Mouse (Mus musculus): ENCODE data around the gene Rab25.
"Not testable (repeated sequence)": the region's sequence is repeated elsewhere in the genome, so short reads cannot be mapped to it uniquely, and the experiment has no call there.

Gene Rab25

GRCm38 (mm10) chr3:88548180-88548917, at the start of gene Rab25:
Rab25 (minus strand) TSS chr3:88548300.
- DNase-seq: no peak

- not testable (repeated sequence) for DNase-seq
Measured at GRCm38 (mm10) chr3:88596547-88596946, 48.4 kb upstream of the Rab25 start.

DNA sequence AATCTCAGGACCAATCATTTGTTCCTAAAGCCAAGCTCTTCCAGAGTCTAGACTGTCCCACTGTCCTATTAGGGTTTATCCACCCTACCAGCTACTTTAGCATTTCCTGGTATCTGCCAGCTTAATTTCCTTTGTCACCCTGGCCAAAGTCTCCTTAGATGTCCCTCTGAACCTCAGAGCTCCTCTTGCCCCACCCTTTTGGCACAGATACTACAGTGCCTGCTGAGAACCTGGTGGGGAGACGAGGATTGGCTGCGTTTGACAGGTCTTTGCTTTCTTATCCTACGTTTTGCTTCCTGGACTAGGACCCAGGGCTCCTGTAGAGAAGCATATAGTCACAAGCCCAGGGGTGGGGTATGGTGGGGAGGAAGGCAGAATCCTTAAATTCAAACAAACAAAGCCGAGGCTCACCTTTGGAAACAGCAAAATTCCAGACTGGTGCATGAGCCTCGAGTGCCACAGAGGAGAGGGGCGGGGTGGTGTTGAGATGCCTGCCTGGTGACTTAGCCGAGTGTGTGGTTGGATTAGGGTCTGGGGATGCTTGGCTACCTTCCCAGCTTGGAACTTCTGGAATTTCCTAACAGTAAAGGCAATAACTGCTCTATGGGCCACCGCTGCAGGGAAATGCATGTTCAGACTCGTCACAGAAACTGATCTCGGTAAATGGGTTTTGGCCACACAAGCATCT, 45.9 kb upstream of the Rab25 start:
- DNase-seq: no peak

GRCm38 (mm10) chr3:88592942-88593576, 45.0 kb upstream of the Rab25 start:
- peak; percentile 40 to 61 for DNase-seq

- DNase-seq: peak in 1 of 2 experiments; percentile 47
Measured at GRCm38 (mm10) chr3:88591950-88592731, 44.0 kb upstream of the Rab25 start.

DNA sequence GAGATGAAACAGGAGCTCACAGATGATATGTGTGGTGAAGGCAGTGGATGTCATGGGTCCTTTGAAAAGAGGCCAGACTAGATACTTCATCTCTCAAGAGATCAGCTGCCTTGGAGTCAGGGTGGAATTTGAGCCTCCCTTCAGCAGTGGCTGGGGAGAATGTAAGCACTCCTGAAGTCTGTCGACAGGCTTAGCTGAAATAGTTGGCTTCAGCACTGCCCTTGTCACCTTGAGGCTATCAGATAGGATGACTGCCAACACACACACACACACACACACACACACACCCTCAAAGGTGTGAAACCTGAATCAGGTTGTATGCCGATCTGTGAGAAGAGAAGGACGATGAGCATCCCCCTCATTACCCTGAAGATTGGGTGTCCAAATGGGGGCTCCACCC, 42.9 kb upstream of the Rab25 start:
- DNase-seq: no peak

- no peak for DNase-seq
Measured at GRCm38 (mm10) chr3:88590246-88590645, 42.1 kb upstream of the Rab25 start.

DNA sequence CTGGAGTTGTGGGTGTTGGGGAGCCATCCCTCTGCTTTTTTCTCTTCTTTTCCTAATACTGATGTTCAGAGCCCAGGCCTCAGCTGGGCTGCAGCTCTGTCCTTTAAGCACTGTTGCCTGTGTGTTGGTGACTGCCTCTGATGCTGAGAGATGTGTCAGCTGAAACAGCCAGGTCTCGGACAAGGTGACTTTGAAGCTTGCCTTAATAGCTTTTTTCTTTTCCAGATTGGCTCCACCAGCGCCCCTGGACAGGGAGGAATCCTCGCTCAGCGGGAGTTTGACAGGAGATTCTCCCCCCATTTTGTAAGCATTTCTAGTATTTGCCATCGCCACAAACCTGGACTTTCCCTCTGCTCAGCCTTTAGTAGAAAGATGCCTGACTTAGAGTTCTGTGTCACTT, 38.5 kb upstream of the Rab25 start:
- DNase-seq: no peak

DNA sequence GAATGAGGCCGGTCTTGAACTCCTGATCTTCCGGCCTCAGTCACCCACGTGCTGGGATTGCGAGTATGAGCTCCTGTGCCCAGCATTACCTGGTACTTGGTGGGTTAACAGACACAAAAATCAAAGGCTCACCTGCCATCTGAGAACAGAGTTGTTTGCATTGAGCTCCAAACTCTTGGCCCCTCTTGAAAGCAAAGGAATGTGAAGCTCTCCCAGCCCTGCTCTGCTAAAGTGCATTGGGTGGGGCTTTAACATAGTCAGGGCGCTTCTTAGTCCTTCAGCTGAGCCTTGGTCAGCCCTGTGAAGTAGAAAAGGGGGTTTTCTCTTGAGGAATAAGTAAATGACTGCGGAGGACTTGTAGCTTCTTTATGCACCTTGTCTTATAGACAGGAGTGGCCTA, 37.7 kb upstream of the Rab25 start:
- no peak for DNase-seq

GRCm38 (mm10) chr3:88579454-88580117, 31.5 kb upstream of the Rab25 start:
- peak; percentile 56 to 64 for DNase-seq

- DNase-seq: no peak
Measured at GRCm38 (mm10) chr3:88578498-88579424, 30.7 kb upstream of the Rab25 start.

DNA sequence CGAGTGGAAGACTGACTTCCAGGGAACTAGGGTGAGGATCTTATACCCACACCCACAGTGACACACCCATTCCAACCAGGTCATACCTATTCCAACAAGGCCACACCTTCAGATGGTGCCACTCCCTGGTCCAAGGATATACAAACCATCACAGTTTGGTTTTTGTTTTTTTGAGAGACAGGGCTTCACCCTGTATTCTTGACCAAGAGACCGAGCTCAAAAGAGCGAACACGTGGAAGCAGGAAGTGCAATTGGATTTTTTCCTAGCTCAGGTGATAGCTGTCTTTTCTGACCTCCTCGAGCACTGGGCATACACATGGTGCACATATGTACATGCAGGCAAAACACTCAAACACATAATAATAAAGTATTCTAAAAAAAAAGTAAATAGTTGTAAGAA, 29.7 kb upstream of the Rab25 start:
- DNase-seq: not testable (repeated sequence)

DNA sequence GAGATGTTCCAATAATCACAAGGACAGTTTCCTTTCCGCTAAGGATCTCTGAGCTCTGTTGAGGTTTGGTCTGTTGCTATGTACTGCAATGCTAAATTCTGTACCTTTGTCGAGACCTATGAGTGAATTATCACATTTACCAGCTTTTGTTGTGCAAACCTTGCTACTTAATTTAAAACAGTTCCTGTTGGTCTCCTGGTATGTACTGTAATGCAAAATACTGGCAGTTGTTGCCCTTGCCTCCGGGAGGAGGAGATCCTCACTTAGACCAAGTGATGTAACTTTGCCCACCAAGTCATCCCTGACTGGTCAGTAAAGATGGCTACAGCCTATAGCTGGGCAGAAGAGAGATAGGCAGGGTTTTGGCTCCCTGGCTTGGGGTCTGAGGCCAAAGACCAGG, 27.4 kb upstream of the Rab25 start, which contains the start of gene Ssr2:
Gene Ssr2, plus strand, starts transcription at position 337 of the 400 bp plus-strand sequence.
- DNase-seq: no peak

DNA sequence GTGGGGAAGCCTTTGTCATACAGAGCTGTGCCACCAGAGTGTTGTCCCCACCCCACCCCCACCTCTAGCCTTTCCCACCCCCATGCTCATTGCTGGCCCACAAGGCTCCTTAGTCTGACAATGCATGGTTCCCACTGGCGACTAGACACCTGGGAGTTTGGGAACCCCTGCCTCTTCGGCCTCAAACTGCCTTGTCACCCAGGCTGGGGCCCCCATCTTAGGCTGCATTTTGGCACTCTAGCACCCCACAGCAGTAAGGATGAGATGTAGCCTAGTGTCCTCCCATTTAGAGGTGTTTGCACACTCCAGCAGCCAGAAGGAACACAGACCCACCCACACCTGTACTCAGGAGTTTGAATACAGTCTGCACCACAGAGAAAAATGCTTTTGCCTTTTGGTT, 25.7 kb upstream of the Rab25 start:
- DNase-seq: no peak

- DNase-seq: no peak
Measured at GRCm38 (mm10) chr3:88572835-88573234, 24.7 kb upstream of the Rab25 start.

DNA sequence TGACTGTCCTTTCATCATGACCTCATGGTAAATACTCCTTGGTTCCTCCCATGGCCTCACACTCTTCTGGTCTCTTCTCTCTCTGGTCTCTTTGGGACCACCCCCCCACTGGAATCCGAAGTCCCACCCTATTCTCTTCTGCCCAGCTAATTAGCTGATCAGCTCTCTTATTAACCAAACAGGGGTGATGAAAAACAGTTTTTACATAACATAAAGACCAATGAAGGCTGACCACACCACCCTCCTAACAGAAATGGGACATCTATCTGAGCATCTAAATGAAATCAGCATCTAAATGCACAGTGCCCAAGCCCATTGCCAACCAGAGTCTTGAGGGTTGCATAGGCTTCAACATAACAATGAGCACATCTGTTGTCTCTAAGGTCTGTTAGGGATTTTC, 23.8 kb upstream of the Rab25 start:
- DNase-seq: no peak

DNA sequence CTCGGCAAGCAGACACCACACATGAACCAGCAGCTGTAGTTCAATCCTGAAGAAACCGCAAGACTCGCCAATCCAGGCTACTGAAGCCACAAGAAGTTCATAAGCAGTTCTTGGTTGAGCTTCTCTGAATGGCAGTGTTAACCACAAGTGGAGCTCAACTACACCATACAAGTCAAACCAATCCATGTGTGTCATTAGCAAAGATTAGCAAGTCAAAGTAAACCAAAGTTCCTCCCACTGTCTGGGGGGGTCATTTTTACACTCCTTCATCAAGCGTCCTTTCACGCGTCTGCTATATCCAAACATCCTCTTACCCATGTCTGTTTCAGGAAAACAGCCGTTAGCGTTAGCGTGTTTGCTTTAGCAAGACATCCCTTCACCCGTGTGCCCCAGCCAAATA, 22.2 kb upstream of the Rab25 start:
- DNase-seq: no peak

GRCm38 (mm10) chr3:88569694-88570093, 21.6 kb upstream of the Rab25 start:
- DNase-seq: no peak

- no peak for DNase-seq
Measured at GRCm38 (mm10) chr3:88569093-88569492, 21.0 kb upstream of the Rab25 start.

DNA sequence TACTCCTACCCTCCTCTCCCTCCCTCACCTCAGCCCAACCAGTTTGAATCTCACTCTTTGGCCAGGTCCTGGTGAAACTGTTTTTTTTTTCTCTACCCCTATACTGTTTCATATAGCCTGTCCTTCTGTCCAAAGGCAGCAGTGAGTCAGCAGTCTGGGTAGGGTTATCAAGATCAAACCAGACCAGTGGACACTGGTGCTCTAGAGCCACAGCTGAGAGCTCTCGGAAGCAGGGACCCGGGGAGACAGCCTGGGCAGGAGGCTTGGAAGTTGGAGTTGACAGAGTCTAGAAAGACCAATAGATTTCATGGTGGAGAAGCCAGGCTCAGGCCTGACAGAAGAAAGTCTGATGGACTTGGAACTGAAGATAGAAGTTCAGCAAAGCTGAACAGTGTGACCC, 20.5 kb upstream of the Rab25 start:
- DNase-seq: no peak

- DNase-seq: no peak
Measured at GRCm38 (mm10) chr3:88567892-88568291, 19.8 kb upstream of the Rab25 start.

Data from spleen, adult 18-20 months (tissue).